Mouse (Mus musculus) lung, postnatal 14 days (tissue): Measurements from ENCODE around the gene Prm3.

Experiments
- DNase-seq: peaks from one replicate; pipeline ENCODE4 v3.0.0; 2021

Prm3 gene

GRCm38 (mm10) chr16:10788866-10789265 lies 1.8 kb downstream of the Prm3 start:
- DNase-seq: no peak

- DNase-seq: no peak
These were observed 2.4 kb downstream of the Prm3 start, which contains the start of gene Tnp2 for GRCm38 (mm10) chr16:10788271-10788670. Tnp2 (minus strand) TSS chr16:10788660.

- DNase-seq: no peak
These were observed 3.1 kb downstream of the Prm3 start for GRCm38 (mm10) chr16:10787548-10788058.

GRCm38 (mm10) chr16:10786782-10787547 lies 3.7 kb downstream of the Prm3 start:
- no peak for DNase-seq

GRCm38 (mm10) chr16:10786288-10786687 lies 4.4 kb downstream of the Prm3 start:
- DNase-seq: peak; percentile 86

- peak; percentile 91 for DNase-seq
These were observed 5.1 kb downstream of the Prm3 start, which contains the start of gene Socs1 for GRCm38 (mm10) chr16:10785371-10786231. Socs1 (minus strand) TSS chr16:10785536.

GRCm38 (mm10) chr16:10784793-10785370 lies 5.8 kb downstream of the Prm3 start:
- DNase-seq: peak; percentile 94

- peak; percentile 46 for DNase-seq
These were observed 6.6 kb downstream of the Prm3 start for GRCm38 (mm10) chr16:10783883-10784792.

- DNase-seq: no peak
These were observed 7.3 kb downstream of the Prm3 start for GRCm38 (mm10) chr16:10783451-10783850.

- DNase-seq: no peak
These were observed 7.6 kb downstream of the Prm3 start for GRCm38 (mm10) chr16:10783152-10783434.

- no peak for DNase-seq
These were observed 8.2 kb downstream of the Prm3 start for GRCm38 (mm10) chr16:10782377-10783151.

GRCm38 (mm10) chr16:10781862-10782371 lies 8.8 kb downstream of the Prm3 start:
- DNase-seq: no peak

GRCm38 (mm10) chr16:10780631-10781120 lies 10.0 kb downstream of the Prm3 start:
- DNase-seq: no peak

- DNase-seq: no peak
These were observed 13.0 kb downstream of the Prm3 start for GRCm38 (mm10) chr16:10777579-10778160.

GRCm38 (mm10) chr16:10776322-10776721 lies 14.4 kb downstream of the Prm3 start:
- DNase-seq: no peak

- DNase-seq: no peak
These were observed 16.0 kb downstream of the Prm3 start for GRCm38 (mm10) chr16:10774726-10775125.

GRCm38 (mm10) chr16:10773543-10773942 lies 17.2 kb downstream of the Prm3 start:
- no peak for DNase-seq

GRCm38 (mm10) chr16:10771769-10772510 lies 18.8 kb downstream of the Prm3 start:
- DNase-seq: no peak

GRCm38 (mm10) chr16:10770531-10771325 lies 20.0 kb downstream of the Prm3 start:
- DNase-seq: no peak
